10 mouse cellular contexts compared by ENCODE assay signal in genomic region chr7:19283406-19283804, GRCm38 (mm10). TPM values are rescaled to one million over a fixed set of nuclear protein-coding genes. Genes with fewer than 3 reads are reported as not detected.
DNase-seq lines count a peak whose midpoint lies in the region; ATAC-seq and TF ChIP-seq lines count a peak whose summit lies in the region.
"Had no signal": no experiment of that assay in that cellular context is flagged by ENCODE, and none has a peak within 500 bp of the region (broad histone marks: within the 10 kb centered on the region; RNA-seq: fewer than 3 reads in every experiment).

No protein-coding gene starts in this region.

- no peak overlapping the region for H3K27ac ChIP-seq in heart, embryonic 11.5 days (ENCODE audit: low read depth, low read length)
- no peak overlapping the region for H3K27ac ChIP-seq in hindbrain, embryonic 11.5 days (ENCODE audit: low read depth, low read length)
- peak overlapping the region; percentile 94 for H3K27ac ChIP-seq in midbrain, embryonic 10.5 days (replicated peaks)

- H3K4me2 ChIP-seq in heart, embryonic 11.5 days = peak overlapping the region; percentile 71
- peak overlapping the region; percentile 85 for H3K4me2 ChIP-seq in hindbrain, embryonic 11.5 days (replicated peaks; ENCODE audit: low read depth, low read length)

- peaks cover 44% of the 10 kb centered on the region for H3K27me3 ChIP-seq in heart, embryonic 11.5 days (ENCODE audit: control insufficient read depth, insufficient read depth, low read length)
- H3K27me3 ChIP-seq in E14TG2a.4 (ENCODE audit: insufficient read depth, low read length) = peaks cover 28% of the 10 kb centered on the region
- H3K27me3 ChIP-seq in hindbrain, embryonic 11.5 days (ENCODE audit: control insufficient read depth, insufficient read depth, low read length) = peaks cover 31% of the 10 kb centered on the region
- peaks cover 39% of the 10 kb centered on the region for H3K27me3 ChIP-seq in midbrain, embryonic 10.5 days (ENCODE audit: low read depth, poor library complexity, severe bottlenecking)

- DNase-seq in heart, adult 8-10 months (ENCODE audit: low spot score) = no peak
- DNase-seq in hindbrain, embryonic 11.5 days (ENCODE audit: low spot score) = peak; percentile 41
- DNase-seq in midbrain, embryonic 10.5 days (ENCODE audit: low spot score) = no peak
- DNase-seq in layer of hippocampus, adult 11-12 months (ENCODE audit: low spot score) = no peak
- no peak for DNase-seq in thymus, postnatal 25 days
- DNase-seq in spleen, adult 12 weeks (ENCODE audit: low spot score) = no peak
- DNase-seq: kidney, adult 8-10 months had no signal

- H3K36me3 ChIP-seq in heart, embryonic 11.5 days (ENCODE audit: control insufficient read depth, insufficient read depth, low read length) = no peaks in the 10 kb centered on the region
- no peaks in the 10 kb centered on the region; the same call in 1 of the 2 replicates for H3K36me3 ChIP-seq in E14TG2a.4 (ENCODE audit: insufficient read depth, low read length)
- peaks cover 5% of the 10 kb centered on the region; the same call in 1 of the 2 replicates for H3K36me3 ChIP-seq in hindbrain, embryonic 11.5 days (ENCODE audit: control insufficient read depth, insufficient read depth, low read length)
- peaks cover 22% of the 10 kb centered on the region for H3K36me3 ChIP-seq in midbrain, embryonic 10.5 days

- H3K9me3 ChIP-seq in heart, embryonic 11.5 days (replicated peaks; ENCODE audit: control insufficient read depth, low read length) = no peaks in the 10 kb centered on the region
- no peaks in the 10 kb centered on the region for H3K9me3 ChIP-seq in E14TG2a.4 (ENCODE audit: low read length)
- no peaks in the 10 kb centered on the region for H3K9me3 ChIP-seq in hindbrain, embryonic 11.5 days (ENCODE audit: control insufficient read depth, low read length)
- H3K9me3 ChIP-seq in midbrain, embryonic 10.5 days (replicated peaks) = no peaks in the 10 kb centered on the region

- H3K4me3 ChIP-seq in heart, embryonic 11.5 days (ENCODE audit: low read depth, low read length) = no peak overlapping the region
- H3K4me3 ChIP-seq in E14TG2a.4 (replicated peaks; ENCODE audit: low read length) = peak overlapping the region; percentile 94
- peak overlapping the region; percentile 81 for H3K4me3 ChIP-seq in hindbrain, embryonic 11.5 days (ENCODE audit: low read depth, low read length)
- peak overlapping the region; percentile 92 for H3K4me3 ChIP-seq in midbrain, embryonic 10.5 days

- 35% methylated on average over 14 of the region's 14 CpGs for WGBS in heart, embryonic 11.5 days (ENCODE audit: insufficient replicate concordance)
- 33% methylated on average over 14 of the region's 14 CpGs for WGBS in hindbrain, embryonic 11.5 days
- 41% methylated on average over 14 of the region's 14 CpGs for WGBS in midbrain, embryonic 10.5 days

- no peak overlapping the region for H3K9ac ChIP-seq in heart, embryonic 11.5 days (ENCODE audit: low read depth, low read length)
- H3K9ac ChIP-seq in hindbrain, embryonic 11.5 days (ENCODE audit: low read depth, low read length) = peak overlapping the region; percentile 95

- TF ChIP-seq CTCF in E14TG2a.4 (conservative IDR thresholded peaks at IDR 0.05; ENCODE audit: low read length) = no peak

- peaks cover 4% of the 10 kb centered on the region; the same call in 1 of the 2 replicates for H3K4me1 ChIP-seq in heart, embryonic 11.5 days (ENCODE audit: control insufficient read depth, insufficient read depth, low read length)
- peaks cover 39% of the 10 kb centered on the region for H3K4me1 ChIP-seq in E14TG2a.4 (replicated peaks; ENCODE audit: low read depth, low read length)
- H3K4me1 ChIP-seq in hindbrain, embryonic 11.5 days (replicated peaks; ENCODE audit: control insufficient read depth, insufficient read depth, low read length) = no peaks in the 10 kb centered on the region; the same call in none of the 2 replicates
- H3K4me1 ChIP-seq in midbrain, embryonic 10.5 days = peaks cover 29% of the 10 kb centered on the region

- ATAC-seq in heart, embryonic 11.5 days (replicated peaks; ENCODE audit: insufficient number of reproducible peaks, low FRiP score, low TSS enrichment) = no peak
- ATAC-seq in hindbrain, embryonic 11.5 days (ENCODE audit: low FRiP score) = no peak
- ATAC-seq: activated CD4-positive, CD25-positive, alpha-beta regulatory T cell, adult 4 months had no signal

RNA-seq across cellular contexts. Expression of gene Rtn2, which starts 1.0 kb away (rescaled TPM):
- polyA plus RNA-seq in heart, embryonic 11.5 days (2014; fragmentation: Nextera tagmentation; extraction: Ambion mirVana) = 25.3 and 31.2 TPM in 2 replicates
- 100 to 1,000 TPM; 137 to 160 (median 149) TPM for total RNA-seq in heart, adult 8-10 months (2022)
- polyA plus RNA-seq in hindbrain, embryonic 11.5 days (2014; fragmentation: Nextera tagmentation; extraction: Ambion mirVana) = 49.6 and 52.1 TPM in 2 replicates
- 41.9 and 48.6 TPM in 2 replicates for polyA plus RNA-seq in midbrain, embryonic 10.5 days (2016; fragmentation: Nextera tagmentation; extraction: Ambion mirVana)
- polyA plus RNA-seq: activated CD4-positive, CD25-positive, alpha-beta regulatory T cell, adult 4 months had no signal

RNA-seq across cellular contexts. Expression of gene Ppm1n, which starts 3.5 kb away (rescaled TPM):
- 0.34 TPM in 1 of 2 replicates, not detected in the other for polyA plus RNA-seq in heart, embryonic 11.5 days (2014; fragmentation: Nextera tagmentation; extraction: Ambion mirVana)
- total RNA-seq in heart, adult 8-10 months (2022) = not detected
- polyA plus RNA-seq in hindbrain, embryonic 11.5 days (2014; fragmentation: Nextera tagmentation; extraction: Ambion mirVana) = 0.18 TPM in 1 of 2 replicates, not detected in the other
- polyA plus RNA-seq in midbrain, embryonic 10.5 days (2016; fragmentation: Nextera tagmentation; extraction: Ambion mirVana) = 0.36 and 0.39 TPM in 2 replicates

RNA-seq across cellular contexts. Expression of gene Vasp, which starts 11.8 kb away (rescaled TPM):
- polyA plus RNA-seq in heart, embryonic 11.5 days (2014; fragmentation: Nextera tagmentation; extraction: Ambion mirVana) = 61.9 and 102 TPM in 2 replicates
- 10 to 100 TPM; 18.0 to 27.2 (median 24.3) TPM for total RNA-seq in heart, adult 8-10 months (2022)
- polyA plus RNA-seq in hindbrain, embryonic 11.5 days (2014; fragmentation: Nextera tagmentation; extraction: Ambion mirVana) = 29.2 and 50.2 TPM in 2 replicates
- polyA plus RNA-seq in midbrain, embryonic 10.5 days (2016; fragmentation: Nextera tagmentation; extraction: Ambion mirVana) = 49.3 and 52.7 TPM in 2 replicates

RNA-seq across cellular contexts. Expression of gene Fosb, which starts 26.4 kb away (rescaled TPM):
- polyA plus RNA-seq in heart, embryonic 11.5 days (2014; fragmentation: Nextera tagmentation; extraction: Ambion mirVana) = 0.11 and 0.17 TPM in 2 replicates
- 1 to 10 TPM; 1.2 to 9.8 (median 5.1) TPM for total RNA-seq in heart, adult 8-10 months (2022)
- polyA plus RNA-seq in hindbrain, embryonic 11.5 days (2014; fragmentation: Nextera tagmentation; extraction: Ambion mirVana) = not detected in 2 replicates
- 0.02 TPM in 1 of 2 replicates, not detected in the other for polyA plus RNA-seq in midbrain, embryonic 10.5 days (2016; fragmentation: Nextera tagmentation; extraction: Ambion mirVana)

RNA-seq across cellular contexts. Expression of gene Opa3, which starts 55.3 kb away (rescaled TPM):
- polyA plus RNA-seq in heart, embryonic 11.5 days (2014; fragmentation: Nextera tagmentation; extraction: Ambion mirVana) = 41.2 and 41.6 TPM in 2 replicates
- 10 to 100 TPM; 61.4 to 77.3 (median 68.1) TPM for total RNA-seq in heart, adult 8-10 months (2022)
- polyA plus RNA-seq in hindbrain, embryonic 11.5 days (2014; fragmentation: Nextera tagmentation; extraction: Ambion mirVana) = 42.2 and 42.4 TPM in 2 replicates
- 51.0 and 51.9 TPM in 2 replicates for polyA plus RNA-seq in midbrain, embryonic 10.5 days (2016; fragmentation: Nextera tagmentation; extraction: Ambion mirVana)
